Mouse (Mus musculus): ENCODE measurements around the gene Prkd3. TPM values are rescaled to one million over a fixed set of nuclear protein-coding genes. Genes with fewer than 3 reads are reported as not detected.
A peak's percentile ranks its signal among the peaks of the same experiment; 100 is the strongest.

Prkd3 gene
- polyA plus RNA-seq, 1 experiment = 12.3 TPM

GRCm38 (mm10) chr17:78991549-78991948 is 29.1 kb downstream of the Prkd3 start:
- H3K27ac ChIP-seq (ENCODE audit: insufficient read depth, low read length) = no peak overlapping the region
- TF ChIP-seq CTCF (IDR thresholded peaks at IDR 0.05; ENCODE audit: extremely low read depth, insufficient read depth, low read length) (no peak), POLR2A (IDR thresholded peaks at IDR 0.05; ENCODE audit: extremely low read depth, insufficient read depth, low read length) (no peak)
- H3K4me1 ChIP-seq (ENCODE audit: control insufficient read depth, insufficient read depth, low read length) = no peaks in the 10 kb centered on the region
- H3K4me3 ChIP-seq (ENCODE audit: insufficient read depth, low read length) = no peak overlapping the region

DNA sequence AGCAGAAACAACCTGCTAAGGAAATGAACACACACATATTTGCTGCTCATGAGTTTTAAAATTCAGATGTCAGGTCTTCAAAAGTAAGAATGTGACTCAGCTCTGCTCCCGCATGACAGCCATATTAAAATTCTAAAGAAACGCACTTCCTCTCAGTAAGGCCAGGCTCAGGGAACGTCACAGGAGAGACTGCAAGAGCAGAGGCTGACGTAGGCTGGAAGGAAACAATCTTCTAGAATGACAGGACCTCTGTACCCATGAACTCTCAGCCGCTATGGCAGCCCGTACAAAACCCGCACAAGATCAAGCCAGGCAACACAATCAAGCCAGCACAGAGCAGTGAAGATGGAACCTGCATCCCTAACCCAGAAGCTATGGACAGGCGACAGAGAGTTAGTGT is 31.6 kb downstream of the Prkd3 start:
- no peak for TF ChIP-seq CTCF (IDR thresholded peaks at IDR 0.05; ENCODE audit: extremely low read depth, insufficient read depth, low read length)
- no peak for TF ChIP-seq POLR2A (IDR thresholded peaks at IDR 0.05; ENCODE audit: extremely low read depth, insufficient read depth, low read length)
- no peaks in the 10 kb centered on the region for H3K4me1 ChIP-seq (ENCODE audit: control insufficient read depth, insufficient read depth, low read length)

GRCm38 (mm10) chr17:78983736-78984135 is 36.9 kb downstream of the Prkd3 start:
- Histone ChIP-seq H3K4me1 (ENCODE audit: control insufficient read depth, insufficient read depth, low read length) (no peaks in the 10 kb centered on the region), H3K4me3 (ENCODE audit: insufficient read depth, low read length) (no peak overlapping the region), H3K27ac (ENCODE audit: insufficient read depth, low read length) (no peak overlapping the region)
- TF ChIP-seq CTCF (IDR thresholded peaks at IDR 0.05; ENCODE audit: extremely low read depth, insufficient read depth, low read length) (no peak), POLR2A (IDR thresholded peaks at IDR 0.05; ENCODE audit: extremely low read depth, insufficient read depth, low read length) (no peak)

More for the DNA sequence above, 31.6 kb downstream of the Prkd3 start:
- Histone ChIP-seq H3K27ac (ENCODE audit: insufficient read depth, low read length) (no peak overlapping the region), H3K4me3 (ENCODE audit: insufficient read depth, low read length) (no peak overlapping the region)

- no peaks in the 10 kb centered on the region for H3K4me1 ChIP-seq (ENCODE audit: control insufficient read depth, insufficient read depth, low read length)
- TF ChIP-seq CTCF (IDR thresholded peaks at IDR 0.05; ENCODE audit: extremely low read depth, insufficient read depth, low read length) (0 out of 2 replicates have a peak, but pooled peaks have one; percentile 6), POLR2A (IDR thresholded peaks at IDR 0.05; ENCODE audit: extremely low read depth, insufficient read depth, low read length) (no peak)
- no peak overlapping the region for H3K27ac ChIP-seq (ENCODE audit: insufficient read depth, low read length)
- H3K4me3 ChIP-seq (ENCODE audit: insufficient read depth, low read length) = no peak overlapping the region
Measured at GRCm38 (mm10) chr17:78983166-78983565, 37.5 kb downstream of the Prkd3 start.

DNA sequence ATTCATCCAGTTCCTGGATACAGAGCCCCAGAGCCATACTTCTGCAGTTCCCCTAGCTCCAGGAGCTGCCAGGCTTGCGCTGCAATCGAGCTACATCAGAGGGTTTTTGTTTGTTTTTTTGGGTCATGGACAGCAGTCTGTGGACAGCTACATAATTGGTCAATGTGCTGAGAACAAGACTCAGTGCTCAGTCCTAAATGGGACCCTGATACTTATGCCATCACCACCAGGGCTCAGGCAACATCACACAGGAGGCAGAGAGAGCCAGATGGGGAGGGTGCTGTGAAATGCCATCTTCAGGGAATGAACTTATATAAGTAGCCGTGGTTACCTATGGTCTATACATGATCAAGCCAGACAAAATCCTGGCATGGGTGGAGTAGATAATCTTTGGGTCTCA is 52.1 kb downstream of the Prkd3 start:
- TF ChIP-seq POLR2A (IDR thresholded peaks at IDR 0.05; ENCODE audit: extremely low read depth, insufficient read depth, low read length) (no peak), CTCF (IDR thresholded peaks at IDR 0.05; ENCODE audit: extremely low read depth, insufficient read depth, low read length) (no peak)
- no peak overlapping the region for H3K27ac ChIP-seq (ENCODE audit: insufficient read depth, low read length)
- no peak overlapping the region for H3K4me3 ChIP-seq (ENCODE audit: insufficient read depth, low read length)
- no peaks in the 10 kb centered on the region for H3K4me1 ChIP-seq (ENCODE audit: control insufficient read depth, insufficient read depth, low read length)

- no peaks in the 10 kb centered on the region for H3K4me1 ChIP-seq (ENCODE audit: control insufficient read depth, insufficient read depth, low read length)
- TF ChIP-seq POLR2A (IDR thresholded peaks at IDR 0.05; ENCODE audit: extremely low read depth, insufficient read depth, low read length) = no peak
- TF ChIP-seq CTCF (IDR thresholded peaks at IDR 0.05; ENCODE audit: extremely low read depth, insufficient read depth, low read length) = no peak
- H3K4me3 ChIP-seq (ENCODE audit: insufficient read depth, low read length) = no peak overlapping the region
- H3K27ac ChIP-seq (ENCODE audit: insufficient read depth, low read length) = no peak overlapping the region
Measured at GRCm38 (mm10) chr17:78966092-78966883, 54.3 kb downstream of the Prkd3 start.

GRCm38 (mm10) chr17:78964387-78964786 is 56.2 kb downstream of the Prkd3 start:
- TF ChIP-seq POLR2A (IDR thresholded peaks at IDR 0.05; ENCODE audit: extremely low read depth, insufficient read depth, low read length) (no peak), CTCF (IDR thresholded peaks at IDR 0.05; ENCODE audit: extremely low read depth, insufficient read depth, low read length) (no peak)
- H3K4me3 ChIP-seq (ENCODE audit: insufficient read depth, low read length) = no peak overlapping the region
- no peak overlapping the region for H3K27ac ChIP-seq (ENCODE audit: insufficient read depth, low read length)
- no peaks in the 10 kb centered on the region for H3K4me1 ChIP-seq (ENCODE audit: control insufficient read depth, insufficient read depth, low read length)

- no peak overlapping the region for H3K4me3 ChIP-seq (ENCODE audit: insufficient read depth, low read length)
- no peak for TF ChIP-seq POLR2A (IDR thresholded peaks at IDR 0.05; ENCODE audit: extremely low read depth, insufficient read depth, low read length)
- no peak for TF ChIP-seq CTCF (IDR thresholded peaks at IDR 0.05; ENCODE audit: extremely low read depth, insufficient read depth, low read length)
- H3K4me1 ChIP-seq (ENCODE audit: control insufficient read depth, insufficient read depth, low read length) = no peaks in the 10 kb centered on the region
- no peak overlapping the region for H3K27ac ChIP-seq (ENCODE audit: insufficient read depth, low read length)
Measured at GRCm38 (mm10) chr17:78959473-78959872, 61.1 kb downstream of the Prkd3 start.

DNA sequence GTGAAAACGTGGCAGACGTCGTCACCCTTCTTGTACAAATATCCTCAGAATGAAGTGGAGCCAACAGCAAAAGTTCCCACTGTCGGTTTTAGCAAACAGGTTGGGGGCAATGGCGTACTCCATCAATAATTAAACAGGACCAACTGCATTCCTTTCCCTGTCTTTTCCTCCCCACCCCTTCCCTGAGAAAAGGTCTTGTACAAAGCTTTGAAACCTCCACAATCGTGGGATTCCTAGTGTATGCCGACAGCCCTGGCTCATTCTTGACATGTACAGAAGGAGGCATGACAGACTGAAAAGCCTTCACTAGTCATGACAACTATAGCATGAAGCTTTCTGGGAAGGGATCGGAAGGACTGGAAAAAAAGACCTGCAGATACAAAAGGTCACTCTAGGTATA is 67.4 kb downstream of the Prkd3 start:
- Histone ChIP-seq H3K4me1 (ENCODE audit: control insufficient read depth, insufficient read depth, low read length) (no peaks in the 10 kb centered on the region), H3K4me3 (ENCODE audit: insufficient read depth, low read length) (no peak overlapping the region), H3K27ac (ENCODE audit: insufficient read depth, low read length) (no peak overlapping the region)
- TF ChIP-seq POLR2A (IDR thresholded peaks at IDR 0.05; ENCODE audit: extremely low read depth, insufficient read depth, low read length) (no peak), CTCF (IDR thresholded peaks at IDR 0.05; ENCODE audit: extremely low read depth, insufficient read depth, low read length) (no peak)

DNA sequence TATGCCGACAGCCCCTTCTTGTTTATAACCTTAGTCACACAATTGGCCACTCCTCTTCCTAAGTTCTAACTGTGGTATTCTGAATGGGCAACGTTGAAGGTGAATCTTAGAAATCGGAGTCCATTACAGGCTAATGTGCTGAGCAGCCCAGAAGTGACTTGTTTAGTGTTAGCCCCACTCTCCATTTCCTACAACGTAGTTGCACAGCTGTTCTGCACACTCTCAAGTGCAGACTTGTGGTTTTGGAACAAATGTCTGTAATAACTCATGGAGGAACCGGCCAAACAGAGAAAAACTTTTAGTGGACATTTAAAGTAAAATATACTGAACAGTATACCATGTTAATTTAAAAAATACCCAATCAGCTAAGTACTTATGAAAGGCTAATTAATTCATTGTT is 68.5 kb downstream of the Prkd3 start:
- no peak overlapping the region for H3K27ac ChIP-seq (ENCODE audit: insufficient read depth, low read length)
- no peaks in the 10 kb centered on the region for H3K4me1 ChIP-seq (ENCODE audit: control insufficient read depth, insufficient read depth, low read length)
- TF ChIP-seq CTCF (IDR thresholded peaks at IDR 0.05; ENCODE audit: extremely low read depth, insufficient read depth, low read length) = no peak
- TF ChIP-seq POLR2A (IDR thresholded peaks at IDR 0.05; ENCODE audit: extremely low read depth, insufficient read depth, low read length) = no peak
- no peak overlapping the region for H3K4me3 ChIP-seq (ENCODE audit: insufficient read depth, low read length)
